Mouse (Mus musculus) liver, postnatal 0 days (tissue): ENCODE measurements around the gene Spag5. TPM values are rescaled to one million over a fixed set of nuclear protein-coding genes. Genes with fewer than 3 reads are reported as not detected.

Experiments used
- ATAC-seq: fragments of 200-750 bp; cut with Nextera tagmentation; 2 replicates; pipeline ENCODE4 v1.8.0; 2017; ENCODE audit warnings: mild to moderate bottlenecking, moderate library complexity
- DNase-seq: peaks from one replicate; pipeline ENCODE4 v3.0.0-alpha.2; 2016
- H3K27ac ChIP-seq: fragments of 300-500 bp; sonication (generic); 2 replicates; pipeline ENCODE4 v1.5.1; 2014; ENCODE audit warnings: antibody characterized with exemption, moderate library complexity, mild to moderate bottlenecking, low read depth
- H3K27me3 ChIP-seq: fragments of 300-500 bp; sonication (generic); 2 replicates; pipeline ENCODE4 v1.6.1; 2014; ENCODE audit warnings: low read length, control low read depth, mixed read lengths; ENCODE audit not compliant: insufficient read depth
- H3K36me3 ChIP-seq: fragments of 300-500 bp; sonication (generic); replicated peaks from 2 replicates; pipeline ENCODE4 v1.6.1; 2014; ENCODE audit warnings: mild to moderate bottlenecking, control low read depth, low read length, moderate library complexity, mixed read lengths; ENCODE audit not compliant: insufficient read depth
- H3K4me1 ChIP-seq: fragments of 300-500 bp; sonication (generic); 2 replicates; pipeline ENCODE4 v1.6.1; 2014; ENCODE audit warnings: antibody characterized with exemption, mild to moderate bottlenecking, control low read depth; ENCODE audit not compliant: insufficient read depth
- H3K4me2 ChIP-seq: fragments of 300-500 bp; sonication (generic); 2 replicates; pipeline ENCODE4 v1.6.1; 2014; ENCODE audit warnings: low read depth, mild to moderate bottlenecking, low read length, moderate library complexity, mixed read lengths
- H3K4me3 ChIP-seq: fragments of 300-500 bp; sonication (generic); 2 replicates; pipeline ENCODE4 v1.5.1; 2014; ENCODE audit warnings: low read depth, low read length
- H3K9ac ChIP-seq: fragments of 300-500 bp; sonication (generic); replicated peaks from 2 replicates; pipeline ENCODE4 v1.6.1; 2014; ENCODE audit warnings: mild to moderate bottlenecking, moderate library complexity
- H3K9me3 ChIP-seq: fragments of 300-500 bp; sonication (generic); 2 replicates; pipeline ENCODE4 v1.6.1; 2016; ENCODE audit warnings: mild to moderate bottlenecking, control low read depth, low read length, mixed read lengths
- CTCF ChIP-seq: sonication (generic); IDR thresholded peaks from 2 replicates; pipeline ENCODE4 v1.5.1; 2016; ENCODE audit warnings: antibody characterized with exemption, low read depth
- EP300 ChIP-seq: IDR thresholded peaks from 2 replicates; pipeline ENCODE4 v1.6.1; 2016; ENCODE audit warnings: antibody characterized with exemption, low read depth, mild to moderate bottlenecking
- WGBS: fragments of 180-500 bp; shearing (Covaris S2); extraction: QIAGEN DNeasy Blood & Tissue Kit; methylation state at CpG from one replicate; pipeline ENCODE4 v1.1.7; 2014; ENCODE audit not compliant: insufficient replicate concordance; 5-methylcytosine and 5-hydroxymethylcytosine counted together
- polyA plus RNA-seq: library from polyadenylated mRNA; unstranded; fragments of >200 nt; fragmentation: Nextera tagmentation; extraction: Ambion mirVana; gene quantifications from 2 replicates; pipeline ENCODE4 v1.2.1, GENCODE M21; 2015

Spag5 gene
- polyA plus RNA-seq, 1 experiment from 2014 or later, result 11.4 TPM

DNA sequence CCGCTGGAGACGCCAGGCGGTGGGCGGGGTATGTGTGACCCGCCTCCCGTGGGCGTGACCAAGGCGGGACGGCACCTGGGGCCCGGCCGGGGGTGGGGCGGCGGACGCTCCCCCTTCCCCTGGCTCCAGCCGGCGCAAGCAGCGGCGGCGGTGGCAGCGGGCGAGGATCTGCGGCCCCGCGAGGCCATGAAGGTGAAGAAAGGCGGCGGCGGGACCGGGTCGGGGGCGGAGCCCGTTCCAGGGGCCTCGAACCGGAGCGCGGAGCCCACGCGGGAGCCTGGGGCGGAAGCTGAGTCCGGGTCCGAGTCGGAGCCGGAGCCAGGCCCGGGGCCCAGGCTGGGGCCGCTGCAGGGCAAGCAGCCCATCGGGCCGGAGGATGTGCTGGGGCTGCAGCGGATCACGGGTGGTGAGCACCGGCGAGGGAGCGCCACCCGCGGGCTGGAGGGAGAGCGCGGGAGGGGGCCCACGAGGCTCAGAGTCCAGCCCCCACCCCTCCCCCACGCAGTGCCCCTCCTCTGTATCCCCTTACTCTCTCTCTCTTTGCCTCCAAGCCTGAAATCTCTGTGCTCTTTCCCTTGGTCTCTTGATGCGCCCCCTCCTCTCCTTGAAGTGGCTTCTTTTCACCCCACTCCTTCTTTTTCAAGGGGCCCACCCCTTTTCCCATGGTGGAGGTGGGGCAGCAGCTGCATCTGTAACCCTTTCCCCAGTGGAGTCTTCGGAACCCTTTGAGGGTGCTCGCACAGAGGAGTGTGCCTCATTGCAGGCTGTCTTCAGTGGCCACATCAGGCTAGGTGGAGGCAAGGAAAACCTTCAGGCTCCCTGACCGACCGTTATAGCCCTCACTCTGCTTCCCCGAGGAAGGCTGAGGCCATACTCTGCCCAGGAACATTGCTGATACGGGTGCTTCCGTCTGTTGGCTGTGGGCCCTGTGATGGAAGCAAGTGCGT is 42.3 kb downstream of the Spag5 start, which contains the start of gene Unc119:
Unc119 (plus strand) TSS at position 102 of the 947 bp plus-strand sequence.
- peak within 1 kb of the TSS; percentile 66 for H3K4me3 ChIP-seq
- H3K4me1 ChIP-seq, result peaks cover 49% of the 10 kb centered on the region
- DNase-seq (peak; percentile 88), ATAC-seq (peak; percentile 63)
- peak within 1 kb of the TSS; percentile 74 for H3K9ac ChIP-seq
- H3K36me3 ChIP-seq, result peaks cover 22% of the 10 kb centered on the region
- H3K27me3 ChIP-seq, result no peaks in the 10 kb centered on the region
- under 1% methylated on average over 65 of the region's 66 CpGs for WGBS
- peak within 1 kb of the TSS; percentile 95 for H3K4me2 ChIP-seq
- no peaks in the 10 kb centered on the region for H3K9me3 ChIP-seq
- peak within 1 kb of the TSS; percentile 90 for H3K27ac ChIP-seq
- TF ChIP-seq EP300 (no peak), CTCF (no peak)

DNA sequence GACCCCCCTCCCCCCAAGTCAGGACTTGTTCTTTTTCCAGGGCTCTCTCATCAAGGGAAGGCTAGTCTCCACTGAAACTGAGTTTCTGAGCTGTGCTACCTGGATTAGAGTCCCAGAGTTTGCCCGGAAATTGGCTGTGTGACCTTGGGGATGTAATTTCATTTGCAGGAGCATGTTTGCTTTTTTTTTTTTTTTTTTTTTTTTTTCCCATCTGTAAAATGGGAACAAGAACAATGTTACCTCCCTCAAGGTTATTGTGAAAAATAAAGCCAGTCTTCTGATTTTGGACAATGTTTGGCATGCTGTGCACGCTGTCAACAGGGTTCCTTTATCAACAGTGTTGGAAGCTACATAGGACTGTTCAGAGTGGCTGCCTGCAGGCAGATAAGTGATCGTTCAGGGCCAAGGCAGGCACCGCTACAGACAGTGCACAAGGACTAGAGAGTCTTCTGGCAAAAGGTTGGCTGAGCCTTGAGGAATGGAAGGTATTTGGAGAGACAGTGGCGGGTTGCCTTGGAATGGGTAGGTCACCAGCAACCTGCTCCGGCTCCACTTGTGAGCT is 43.1 kb downstream of the Spag5 start:
- DNase-seq, result peak; percentile 41
- peaks cover 55% of the 10 kb centered on the region for H3K4me1 ChIP-seq

DNA sequence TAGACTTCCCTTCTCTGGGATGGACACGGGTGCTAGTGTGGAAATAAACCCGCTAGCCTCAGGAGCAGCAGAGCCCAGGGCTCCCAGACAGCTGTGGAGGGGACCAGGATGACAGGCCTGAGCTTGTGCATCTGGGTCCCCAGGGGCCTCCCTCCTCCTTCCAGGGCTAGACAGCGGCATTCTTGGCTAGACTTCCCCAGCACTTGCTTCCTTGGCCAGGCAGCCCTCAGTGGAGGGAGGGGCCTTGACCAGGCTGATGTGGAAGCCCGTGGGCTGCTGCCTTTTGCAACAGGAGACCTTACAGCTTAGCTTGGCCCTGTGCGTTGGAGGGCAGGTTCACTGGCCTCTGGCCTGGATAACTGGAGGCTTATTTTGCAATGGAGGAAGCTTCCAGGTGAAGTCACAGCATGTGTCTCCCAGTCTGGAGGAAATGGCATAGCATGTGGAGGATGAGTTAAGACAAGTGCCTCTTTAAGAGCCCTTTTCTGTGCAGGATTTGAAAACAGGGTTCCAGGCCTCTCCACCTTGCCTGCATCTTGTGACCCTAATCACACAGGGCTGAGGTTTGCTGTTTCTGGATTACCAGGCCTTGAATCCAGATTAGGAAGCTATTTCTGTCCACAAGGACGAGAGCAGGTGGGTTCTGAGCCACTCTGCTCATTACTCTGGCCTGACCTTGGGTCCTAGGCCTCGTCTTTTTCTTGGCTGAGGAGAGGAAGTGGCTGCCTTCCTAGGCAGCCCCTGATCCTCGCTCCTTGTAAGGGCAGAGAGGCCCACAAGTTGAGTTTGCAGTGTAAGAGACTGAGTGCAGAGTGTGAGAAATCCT is 43.8 kb downstream of the Spag5 start:
- peak overlapping the region; percentile 90 for H3K27ac ChIP-seq
- peak; percentile 53 for ATAC-seq
- peak overlapping the region; percentile 65 for H3K9ac ChIP-seq
- peak overlapping the region; percentile 66; the same call in 1 of the 2 replicates for H3K4me3 ChIP-seq
- TF ChIP-seq CTCF, result no peak
- no peak for TF ChIP-seq EP300
- peaks cover 59% of the 10 kb centered on the region for H3K4me1 ChIP-seq
- DNase-seq, result peak; percentile 64
- WGBS, result 15% methylated on average over 8 of the region's 8 CpGs
- H3K9me3 ChIP-seq, result no peaks in the 10 kb centered on the region
- no peaks in the 10 kb centered on the region for H3K27me3 ChIP-seq
- peak overlapping the region; percentile 95 for H3K4me2 ChIP-seq
- peaks cover 18% of the 10 kb centered on the region for H3K36me3 ChIP-seq

More for the DNA sequence above, 43.1 kb downstream of the Spag5 start:
- peak overlapping the region; percentile 90 for H3K27ac ChIP-seq
- peak overlapping the region; percentile 66 for H3K4me3 ChIP-seq
- H3K4me2 ChIP-seq, result peak overlapping the region; percentile 95
- H3K9me3 ChIP-seq, result no peaks in the 10 kb centered on the region
- peaks cover 24% of the 10 kb centered on the region for H3K36me3 ChIP-seq
- ATAC-seq, result peak; percentile 57
- TF ChIP-seq EP300, result no peak
- TF ChIP-seq CTCF, result no peak
- WGBS, result 43% methylated on average over 6 of the region's 6 CpGs
- H3K27me3 ChIP-seq, result no peaks in the 10 kb centered on the region
- peak overlapping the region; percentile 74 for H3K9ac ChIP-seq

DNA sequence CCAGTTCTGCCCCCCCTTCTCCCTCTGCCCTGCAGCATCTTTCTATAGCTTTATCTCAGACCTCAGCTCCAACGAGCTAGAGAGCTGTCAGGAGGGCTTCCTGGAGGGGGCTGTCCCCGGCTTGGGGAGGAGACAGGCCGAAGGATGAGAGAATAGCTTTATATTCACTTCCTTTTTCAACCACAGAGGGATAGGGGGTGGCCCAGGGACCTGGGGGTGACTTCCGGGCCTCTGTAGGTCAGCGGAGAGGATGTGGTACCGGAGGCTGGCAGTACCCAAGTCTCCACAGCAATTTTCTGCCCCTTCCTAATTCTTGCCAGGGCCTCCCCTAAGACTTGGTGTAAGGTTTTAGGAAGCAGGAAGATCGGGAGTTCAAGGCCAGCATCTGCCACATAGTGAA is 44.5 kb downstream of the Spag5 start:
- Histone ChIP-seq H3K27me3 (no peaks in the 10 kb centered on the region), H3K9ac (peak overlapping the region; percentile 65), H3K36me3 (peaks cover 17% of the 10 kb centered on the region), H3K9me3 (no peaks in the 10 kb centered on the region), H3K4me2 (peak overlapping the region; percentile 95), H3K4me1 (peaks cover 65% of the 10 kb centered on the region), H3K4me3 (no peak overlapping the region), H3K27ac (peak overlapping the region; percentile 90)
- TF ChIP-seq CTCF (no peak), EP300 (peak; percentile 33; the same call in 1 of the 2 replicates)
- ATAC-seq (no peak), DNase-seq (peak; percentile 42)
- WGBS, result 29% methylated on average over 7 of the region's 7 CpGs

DNA sequence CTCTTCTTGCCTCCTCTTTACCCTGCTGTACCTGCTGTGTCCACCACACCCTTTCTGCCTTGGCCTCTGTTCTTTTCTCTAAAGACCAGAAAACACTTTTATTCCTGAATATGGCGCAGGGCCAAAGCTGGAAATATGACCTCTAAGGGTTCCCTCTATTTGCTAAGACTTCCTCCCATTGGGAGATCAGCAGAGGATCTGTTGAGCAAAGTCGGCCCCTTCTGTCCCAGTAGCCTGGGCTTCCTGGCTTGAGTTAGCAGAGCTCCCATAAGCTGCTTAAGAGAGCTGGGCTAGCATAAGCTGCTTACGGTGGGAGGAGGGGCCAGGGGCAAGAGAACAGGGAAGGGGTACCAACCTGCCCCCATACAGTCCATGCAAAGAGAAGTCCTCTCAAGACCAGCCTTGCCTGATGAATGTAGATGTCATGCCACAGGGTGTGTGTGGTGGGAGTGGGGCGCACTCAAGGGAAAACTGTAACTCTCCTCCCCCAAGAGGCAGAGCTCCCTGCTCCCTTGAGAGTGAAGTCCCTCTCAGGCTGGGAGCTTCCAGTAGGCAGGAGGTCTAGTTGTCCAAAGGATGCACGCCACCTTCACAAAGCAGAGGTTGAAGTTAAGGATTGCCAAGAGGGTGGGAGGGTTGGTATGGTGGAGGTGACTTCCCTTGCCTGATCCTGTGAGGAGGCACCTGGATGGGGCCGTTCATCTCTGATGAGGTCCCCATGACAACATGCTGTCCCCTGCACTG is 45.2 kb downstream of the Spag5 start:
- H3K4me2 ChIP-seq, result peak overlapping the region; percentile 95

More for the DNA sequence above, 45.2 kb downstream of the Spag5 start:
- WGBS, result 72% methylated on average over 6 of the region's 6 CpGs
- H3K9me3 ChIP-seq, result no peaks in the 10 kb centered on the region
- DNase-seq (no peak), ATAC-seq (no peak)
- peaks cover 14% of the 10 kb centered on the region for H3K36me3 ChIP-seq
- H3K27ac ChIP-seq, result peak overlapping the region; percentile 90
- H3K9ac ChIP-seq, result no peak overlapping the region
- H3K4me1 ChIP-seq, result peaks cover 65% of the 10 kb centered on the region
- H3K4me3 ChIP-seq, result no peak overlapping the region
- TF ChIP-seq CTCF, result no peak
- no peak for TF ChIP-seq EP300
- H3K27me3 ChIP-seq, result no peaks in the 10 kb centered on the region
